Mouse (Mus musculus) cerebellum, postnatal 4 days (tissue): ENCODE measurements around the gene Slc5a6.
A peak's percentile ranks its signal among the peaks of the same experiment; 100 is the strongest.

Experiments used
- DNase-seq, 2 experiments: peaks; one replicate each; pipeline ENCODE4 v3.0.0; 2022; ENCODE audit warnings: low spot score in 2 of 2, mixed read lengths in 1 of 2

Slc5a6 gene

GRCm38 (mm10) chr5:31048763-31049641 is at the start of gene Slc5a6:
TSS of gene Slc5a6 (minus strand) at chr5:31048924.
- peak in 1 of 2 experiments; percentile 30 for DNase-seq

DNA sequence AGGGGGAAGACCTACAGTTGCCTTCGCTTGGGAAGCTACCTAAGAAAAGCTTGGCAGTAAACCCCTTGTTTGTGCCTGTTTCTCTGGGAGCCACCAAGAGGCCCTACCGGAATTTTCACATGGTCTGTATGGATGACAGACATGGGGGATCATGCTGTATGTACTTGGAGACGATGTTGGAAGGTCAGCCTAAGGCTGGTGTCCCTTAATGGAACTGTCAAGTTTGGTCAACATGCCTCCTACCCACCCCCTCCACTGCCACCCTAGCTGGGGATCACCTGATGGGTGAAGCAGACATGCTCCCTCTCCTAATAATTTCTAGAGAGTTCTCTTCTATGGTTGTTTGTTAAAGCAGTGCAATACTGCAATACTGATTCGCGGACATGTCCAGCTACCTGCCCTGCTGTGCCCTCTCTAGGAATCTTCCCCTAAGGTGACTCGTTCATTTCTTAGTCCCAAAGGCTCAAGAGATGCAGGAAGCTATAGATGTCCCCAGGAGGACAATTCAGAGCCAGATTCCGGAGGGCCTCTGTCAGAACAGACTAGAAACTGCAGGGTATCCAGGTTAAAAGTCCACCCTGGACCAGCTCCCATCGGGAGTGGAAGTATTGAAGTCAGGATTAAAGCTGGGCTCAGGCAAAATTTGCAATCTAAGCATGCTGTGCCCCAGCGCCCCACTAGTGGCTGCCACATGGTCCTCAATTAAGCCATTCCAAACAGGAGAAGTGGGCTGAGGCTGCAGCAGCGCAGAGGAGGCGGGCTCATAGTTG is 47.2 kb upstream of the Slc5a6 start:
- DNase-seq = no peak

DNA sequence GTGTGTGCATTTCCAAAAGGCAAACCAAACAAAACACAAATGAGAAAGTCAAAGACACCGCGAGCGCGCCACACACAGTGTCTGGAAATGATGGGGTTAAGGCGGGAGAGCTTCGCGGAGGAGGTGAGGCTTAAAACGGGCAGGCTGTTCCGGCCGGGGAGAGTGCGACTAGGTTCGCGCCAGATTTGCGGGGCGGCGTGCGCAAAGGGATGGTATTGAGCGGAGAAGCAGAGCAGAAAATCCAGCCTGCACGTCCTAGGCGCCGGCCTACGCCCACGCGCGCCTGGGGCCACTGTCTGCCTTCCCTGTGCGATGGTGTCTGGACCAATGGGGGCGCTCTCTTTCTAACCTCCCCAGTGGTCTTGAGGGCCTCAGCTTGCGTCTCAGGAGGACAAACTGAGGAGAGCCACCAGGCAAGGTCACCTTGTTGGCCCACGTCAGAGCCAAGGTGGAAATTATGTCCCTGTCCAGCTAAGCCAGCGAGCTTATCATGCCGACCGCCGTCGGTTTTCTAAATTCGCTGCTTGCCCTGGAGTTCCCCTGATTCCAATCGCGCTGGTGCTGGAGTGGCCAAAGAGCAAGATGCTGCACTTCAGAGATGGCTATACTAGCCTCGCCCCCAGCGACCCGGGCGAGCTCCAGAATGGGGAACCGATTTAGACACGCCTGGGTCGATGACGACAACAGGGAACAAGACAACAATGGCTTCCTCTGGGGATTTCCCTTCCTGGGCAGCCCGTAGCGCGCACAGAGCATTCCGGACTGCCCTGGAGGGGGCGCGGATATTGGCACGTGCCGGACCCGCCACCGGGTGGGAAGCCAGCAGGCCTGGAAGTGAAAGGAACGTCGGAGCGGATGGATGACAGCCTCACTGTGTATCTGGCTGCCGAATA is 46.3 kb upstream of the Slc5a6 start:
- peak in 1 of 2 experiments; percentile 35 for DNase-seq

GRCm38 (mm10) chr5:31094100-31094798 is 45.5 kb upstream of the Slc5a6 start:
- DNase-seq = no peak

GRCm38 (mm10) chr5:31093151-31094041 is 44.7 kb upstream of the Slc5a6 start:
- DNase-seq = peak in 1 of 2 experiments; percentile 29

DNA sequence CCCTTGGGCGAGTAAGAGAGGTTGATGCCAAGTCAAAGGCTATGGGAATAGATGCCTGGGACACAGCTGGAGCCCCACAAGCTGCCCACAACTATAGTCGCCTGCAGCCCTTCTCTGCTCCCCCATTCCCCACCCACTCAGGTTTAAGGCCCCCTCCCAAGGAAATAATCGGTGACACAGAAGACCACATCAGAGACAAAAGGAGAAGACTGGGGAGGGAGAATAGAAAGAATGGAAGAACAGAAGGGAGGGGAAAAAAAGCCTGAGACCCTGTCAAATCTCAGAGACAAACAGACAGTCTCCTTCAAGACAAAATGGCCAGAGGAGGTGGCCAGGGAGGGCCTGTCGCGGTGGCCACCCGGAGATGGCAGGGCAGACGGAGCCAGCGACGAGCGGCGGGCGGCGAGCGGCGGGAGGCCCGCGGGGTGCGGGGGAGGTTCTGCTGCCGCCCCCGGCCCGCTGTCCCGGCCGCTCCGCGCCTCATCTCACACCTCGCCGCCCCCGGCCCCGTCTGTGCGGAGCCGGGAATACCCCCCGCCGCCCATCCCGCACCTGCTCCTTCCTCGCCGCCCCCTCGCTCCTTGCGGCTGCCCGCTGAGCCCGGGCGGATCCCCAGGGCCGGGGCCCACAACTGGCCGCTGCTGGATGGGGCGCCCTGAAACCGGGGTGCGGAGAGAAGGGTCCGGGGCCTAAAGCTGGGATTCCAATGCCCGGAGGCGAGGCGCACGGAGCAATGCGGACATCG is 43.7 kb upstream of the Slc5a6 start:
- DNase-seq = no peak

- no peak for DNase-seq
Observed at GRCm38 (mm10) chr5:31087131-31087530, 38.4 kb upstream of the Slc5a6 start.

DNA sequence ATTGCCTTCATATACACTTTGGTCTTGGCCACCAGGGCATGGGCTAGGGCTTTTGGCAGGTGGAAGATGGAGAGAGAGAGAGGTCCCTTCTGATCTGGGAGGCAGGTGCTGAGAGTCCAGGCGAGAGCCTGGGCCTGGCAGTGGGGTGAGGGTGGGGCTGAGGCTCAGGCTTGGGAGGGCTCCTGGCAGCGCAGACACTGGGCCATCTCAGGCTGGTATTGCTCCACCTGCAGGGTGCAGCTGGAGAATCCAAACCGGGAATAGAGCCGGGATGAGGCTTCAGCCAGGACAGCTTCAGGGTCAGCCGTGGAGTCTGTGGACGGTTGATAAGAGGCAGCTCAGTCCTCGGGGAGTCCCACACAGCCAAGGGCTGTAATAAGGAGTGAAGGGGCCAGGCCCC is 37.9 kb upstream of the Slc5a6 start:
- DNase-seq = no peak

DNA sequence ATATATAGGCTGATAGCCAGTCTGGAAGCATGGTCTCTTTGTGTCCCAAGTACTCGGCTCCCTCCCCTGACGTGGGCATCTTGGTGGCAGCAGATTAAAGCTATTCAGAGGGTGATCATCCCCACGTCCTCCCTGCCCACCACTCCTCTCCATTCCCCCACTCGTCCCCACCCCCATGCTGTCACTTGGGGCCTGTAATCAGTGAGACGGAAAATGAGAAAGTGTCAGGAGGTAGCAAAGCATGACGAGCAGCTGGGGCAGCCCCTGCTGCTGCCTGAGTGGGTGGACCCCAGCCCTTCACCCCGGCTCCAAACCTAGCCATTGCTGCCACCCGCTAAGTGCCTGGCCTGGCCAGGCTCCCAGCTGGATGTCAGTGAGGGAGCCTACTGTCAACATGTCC is 35.2 kb upstream of the Slc5a6 start:
- no peak for DNase-seq

GRCm38 (mm10) chr5:31082935-31083625 is 34.4 kb upstream of the Slc5a6 start:
- no peak for DNase-seq

DNA sequence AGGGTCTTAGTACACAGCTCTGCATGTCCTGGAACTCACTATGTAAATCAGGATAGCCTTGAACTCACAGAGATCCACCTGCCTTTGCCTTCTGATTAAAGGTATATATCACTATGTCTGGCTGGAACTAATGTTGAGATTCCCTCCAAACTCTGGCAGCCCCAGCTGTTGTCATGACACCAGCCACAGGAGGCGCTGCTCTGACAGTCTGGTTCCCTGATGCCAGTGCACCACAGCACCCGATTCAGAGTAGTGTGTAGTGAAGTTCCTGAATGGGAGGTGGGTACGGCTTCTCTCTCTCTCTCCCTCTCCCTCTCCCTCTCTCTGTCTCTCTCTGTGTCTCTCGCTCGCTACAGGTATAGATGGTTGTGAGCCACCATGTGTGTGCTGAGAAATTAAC is 33.6 kb upstream of the Slc5a6 start:
- peak in 1 of 2 experiments; percentile 70 for DNase-seq

DNA sequence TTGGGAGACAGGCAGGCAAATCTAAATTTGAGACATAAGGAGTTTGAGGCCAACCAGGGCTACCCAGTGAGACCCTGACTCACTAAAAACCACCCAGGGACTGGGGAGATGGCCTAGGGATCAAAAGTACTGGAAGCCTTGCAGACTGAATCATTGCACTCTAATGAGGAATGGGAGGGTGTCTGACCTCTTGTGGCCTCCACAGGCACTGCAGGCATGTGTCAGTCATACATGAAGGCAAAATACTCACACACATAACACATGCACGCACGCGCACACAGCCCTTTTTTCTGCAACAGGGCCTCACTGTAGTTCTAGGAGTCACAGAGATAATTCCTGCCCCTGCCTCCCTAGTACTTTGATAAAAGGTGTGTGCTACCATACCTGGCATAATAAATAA is 32.7 kb upstream of the Slc5a6 start:
- peak in 1 of 2 experiments; percentile 62 for DNase-seq

- no peak for DNase-seq
Observed at GRCm38 (mm10) chr5:31080795-31081164, 32.1 kb upstream of the Slc5a6 start.

- DNase-seq = no peak
Observed at GRCm38 (mm10) chr5:31080059-31080794, 31.5 kb upstream of the Slc5a6 start.

DNA sequence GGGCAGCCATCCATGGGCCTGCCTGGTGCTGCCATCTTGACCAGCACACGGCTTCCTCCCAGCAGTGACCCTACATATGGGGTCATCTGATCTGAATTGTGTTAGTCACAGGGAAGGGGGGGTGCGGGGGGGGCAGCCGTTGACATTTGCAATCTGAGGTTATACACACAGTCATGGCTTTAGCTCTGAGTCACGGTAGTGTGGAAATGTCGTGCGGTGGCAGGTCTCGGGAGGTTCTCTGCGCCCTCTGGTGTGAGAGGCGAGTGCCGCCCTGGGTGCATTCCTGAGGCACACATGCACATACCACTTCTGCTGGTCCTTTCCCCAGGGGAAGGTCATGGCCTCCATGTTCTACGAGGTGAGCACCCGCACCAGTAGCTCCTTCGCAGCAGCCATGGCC is 27.6 kb upstream of the Slc5a6 start:
- no peak for DNase-seq

DNA sequence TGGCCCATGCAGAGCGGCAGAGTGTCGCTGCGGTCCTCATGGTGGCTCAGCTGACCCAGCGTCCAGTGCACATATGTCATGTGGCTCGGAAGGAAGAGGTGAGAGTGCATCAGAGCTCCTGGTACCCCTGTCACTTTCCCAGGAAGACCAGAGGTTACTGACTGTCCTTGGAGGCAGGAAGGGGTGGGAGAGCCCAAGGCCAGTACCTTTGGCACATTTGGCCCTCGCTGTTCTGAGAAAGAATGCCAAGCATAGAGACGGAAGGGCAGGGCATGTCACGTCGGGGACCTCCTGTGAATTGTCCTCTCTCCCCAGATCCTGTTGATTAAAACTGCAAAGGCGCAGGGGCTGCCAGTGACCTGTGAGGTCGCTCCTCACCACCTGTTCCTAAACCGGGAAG is 24.5 kb upstream of the Slc5a6 start:
- no peak for DNase-seq

- no peak for DNase-seq
Observed at GRCm38 (mm10) chr5:31071821-31072220, 23.1 kb upstream of the Slc5a6 start.

GRCm38 (mm10) chr5:31071059-31071458 is 22.3 kb upstream of the Slc5a6 start:
- no peak for DNase-seq
